Mouse (Mus musculus): Measurements from ENCODE around the gene Ttyh2.

DNA sequence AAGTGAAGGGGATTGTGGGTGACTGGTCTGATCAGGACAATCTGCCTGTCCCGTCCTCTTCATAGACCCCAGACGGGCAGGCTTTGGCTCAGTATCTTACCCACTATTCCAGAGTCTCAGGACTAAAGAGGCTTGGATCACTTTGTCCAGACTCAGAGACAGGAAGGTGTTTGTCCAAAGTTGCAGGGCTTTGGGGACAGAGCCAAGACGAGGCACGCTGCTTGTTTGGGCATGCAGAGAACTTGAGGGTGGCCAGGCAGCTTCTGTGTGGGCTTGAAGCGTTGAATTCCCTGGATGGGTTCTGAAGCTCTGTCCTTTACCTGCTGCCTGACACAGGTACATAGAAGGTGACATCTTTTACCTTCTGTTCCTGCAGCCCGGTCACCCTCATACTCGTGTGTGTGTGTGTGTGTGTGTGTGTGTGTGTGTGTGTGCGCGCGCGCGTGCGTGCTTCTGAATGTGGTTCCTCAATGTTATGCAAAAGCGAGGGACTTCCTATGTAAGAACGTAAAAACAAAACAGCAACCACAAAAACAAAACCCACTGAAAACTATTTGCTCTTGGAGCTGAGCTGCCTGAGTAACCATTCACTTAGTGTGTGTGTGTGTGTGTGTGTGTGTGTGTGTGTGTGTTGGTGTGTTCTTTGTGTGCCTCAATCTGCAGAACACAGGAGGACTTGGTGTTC is 27.2 kb downstream of the Ttyh2 start:
- TF ChIP-seq CTCF (IDR thresholded peaks at IDR 0.05; ENCODE audit: borderline replicate concordance, insufficient read depth, low read depth, low read length) = no peak
- no peak for TF ChIP-seq POLR2A (IDR thresholded peaks at IDR 0.05; ENCODE audit: borderline replicate concordance, insufficient read depth, low read length)

All from cerebellum, adult 2 months (tissue).